Mouse (Mus musculus) adrenal gland, postnatal 36 days (tissue): ENCODE results near the gene Gm428. TPM values are rescaled to one million over a fixed set of nuclear protein-coding genes. Genes with fewer than 3 reads are reported as not detected.
"Not testable (repeated sequence)": the region's sequence is repeated elsewhere in the genome, so short reads cannot be mapped to it uniquely, and the experiment has no call there.

Experiments
- DNase-seq, 2 experiments: peaks; one replicate each; pipeline ENCODE4 v3.0.0; 2021; ENCODE audit warnings: mixed read lengths in 1 of 2
- long read RNA-seq, 2 experiments: library from polyadenylated mRNA; stranded (forward); transcript quantifications; one replicate each; pipeline ENCODE4 v2.0.0; 2021; ENCODE audit warnings: borderline sequencing depth in 2 of 2
- total RNA-seq, 2 experiments: library from RNA; stranded (reverse); gene quantifications; 2 replicates each; pipeline ENCODE4 v1.2.3; 2021

Gm428 gene
- not detected for total RNA-seq
- long read RNA-seq, experiment 1, result 0 reads
- long read RNA-seq, experiment 2, result 0 reads

- not testable (repeated sequence) for DNase-seq
These were observed at the start of gene Gm428 for GRCm38 (mm10) chr4:73683216-73683615. Gene Gm428 (plus strand): TSS chr4:73683516.

- DNase-seq, result not testable (repeated sequence)
These were observed 45.5 kb upstream of the Gm428 start, which contains the start of gene Gm11236 for GRCm38 (mm10) chr4:73637821-73638220. Gene Gm11236 (plus strand): TSS chr4:73638121.

DNA sequence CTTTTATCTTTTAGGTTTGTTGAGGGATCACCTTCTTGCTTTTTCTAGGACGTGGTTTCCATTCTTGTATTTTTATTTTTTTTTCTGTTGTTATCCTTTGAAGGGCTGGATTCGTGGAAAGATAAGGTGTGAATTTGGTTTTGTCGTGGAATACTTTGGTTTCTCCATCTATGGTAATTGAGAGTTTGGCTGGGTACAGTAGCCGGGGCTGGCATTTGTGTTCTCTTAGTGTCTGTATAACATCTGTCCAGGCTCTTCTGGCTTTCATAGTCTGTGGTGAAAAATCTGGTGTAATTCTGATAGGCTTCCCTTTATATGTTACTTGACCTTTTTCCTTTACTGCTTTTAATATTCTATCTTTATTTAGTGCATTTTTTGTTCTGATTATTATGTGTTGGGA is 21.5 kb upstream of the Gm428 start:
- DNase-seq, result not testable (repeated sequence)

GRCm38 (mm10) chr4:73668054-73668453 is 15.3 kb upstream of the Gm428 start, which contains the start of gene Gm11239:
Gene Gm11239 (plus strand): TSS chr4:73668354.
- DNase-seq, result not testable (repeated sequence)

- no peak for DNase-seq
These were observed 35.4 kb downstream of the Gm428 start for GRCm38 (mm10) chr4:73718761-73719160.

- DNase-seq, result no peak
These were observed 36.5 kb downstream of the Gm428 start for GRCm38 (mm10) chr4:73719819-73720218.

Other genes starting within 250 kb of the Gm428 start
- gene Gm11238, start 75.6 kb upstream of the Gm428 start, total RNA-seq, result not detected
- not detected for gene Gm11237, start 60.5 kb upstream of the Gm428 start, total RNA-seq
- not detected for gene Gm11236, start 45.4 kb upstream of the Gm428 start, total RNA-seq
- not detected for gene Gm11239, start 15.2 kb upstream of the Gm428 start, total RNA-seq
- gene Rasef, start 107.5 kb downstream of the Gm428 start, total RNA-seq, result not detected
- gene Gm11758, start 192.8 kb downstream of the Gm428 start, total RNA-seq, result not detected
- gene Gm11757, start 207.6 kb downstream of the Gm428 start, total RNA-seq, result not detected
- gene Gm13871, start 222.4 kb downstream of the Gm428 start, total RNA-seq, result not detected
- gene Gm11756, start 237.2 kb downstream of the Gm428 start, total RNA-seq, result not detected